Mouse (Mus musculus) 3T3-L1 (cell line): ENCODE results near the gene Lrrc28.

Source experiments
- DNase-seq: peaks from one replicate; pipeline ENCODE4 v3.0.0-alpha.2; 2015; ENCODE audit warnings: low read depth, low spot score

Lrrc28 gene

GRCm38 (mm10) chr7:67645681-67646014 is 580 bp upstream of the Lrrc28 start:
- no peak for DNase-seq

- no peak for DNase-seq
Observed at GRCm38 (mm10) chr7:67644291-67644690, 777 bp downstream of the Lrrc28 start.

GRCm38 (mm10) chr7:67642955-67643354 is 2.1 kb downstream of the Lrrc28 start:
- no peak for DNase-seq

GRCm38 (mm10) chr7:67639006-67639405 is 6.1 kb downstream of the Lrrc28 start:
- peak; percentile 89 for DNase-seq

GRCm38 (mm10) chr7:67636161-67636560 is 8.9 kb downstream of the Lrrc28 start:
- no peak for DNase-seq

- no peak for DNase-seq
Observed at GRCm38 (mm10) chr7:67634210-67634609, 10.9 kb downstream of the Lrrc28 start.

GRCm38 (mm10) chr7:67632380-67632779 is 12.7 kb downstream of the Lrrc28 start:
- DNase-seq, result peak; percentile 12

- DNase-seq, result peak; percentile 84
Observed at GRCm38 (mm10) chr7:67630817-67631216, 14.3 kb downstream of the Lrrc28 start.

GRCm38 (mm10) chr7:67629681-67630080 is 15.4 kb downstream of the Lrrc28 start:
- no peak for DNase-seq

- DNase-seq, result no peak
Observed at GRCm38 (mm10) chr7:67626671-67627070, 18.4 kb downstream of the Lrrc28 start.

GRCm38 (mm10) chr7:67622151-67622550 is 22.9 kb downstream of the Lrrc28 start:
- DNase-seq, result peak; percentile 24

- peak; percentile 77 for DNase-seq
Observed at GRCm38 (mm10) chr7:67619836-67620235, 25.2 kb downstream of the Lrrc28 start.

GRCm38 (mm10) chr7:67618316-67618715 is 26.8 kb downstream of the Lrrc28 start:
- no peak for DNase-seq

- DNase-seq, result no peak
Observed at GRCm38 (mm10) chr7:67617646-67618045, 27.4 kb downstream of the Lrrc28 start.

GRCm38 (mm10) chr7:67616890-67617289 is 28.2 kb downstream of the Lrrc28 start:
- DNase-seq, result no peak

GRCm38 (mm10) chr7:67614464-67614861 is 30.6 kb downstream of the Lrrc28 start:
- no peak for DNase-seq

- DNase-seq, result no peak
Observed at GRCm38 (mm10) chr7:67613795-67614463, 31.1 kb downstream of the Lrrc28 start.

GRCm38 (mm10) chr7:67608348-67609024 is 36.6 kb downstream of the Lrrc28 start:
- DNase-seq, result no peak

- DNase-seq, result no peak
Observed at GRCm38 (mm10) chr7:67607669-67608347, 37.3 kb downstream of the Lrrc28 start.

GRCm38 (mm10) chr7:67606250-67606649 is 38.8 kb downstream of the Lrrc28 start:
- no peak for DNase-seq

- DNase-seq, result no peak
Observed at GRCm38 (mm10) chr7:67605114-67605513, 40.0 kb downstream of the Lrrc28 start.

GRCm38 (mm10) chr7:67598050-67598449 is 47.0 kb downstream of the Lrrc28 start:
- DNase-seq, result peak; percentile 71

- DNase-seq, result no peak
Observed at GRCm38 (mm10) chr7:67596961-67597360, 48.1 kb downstream of the Lrrc28 start.
